Mouse (Mus musculus) liver, embryonic 12.5 days (tissue): ENCODE data around the gene Tarbp2. TPM values are rescaled to one million over a fixed set of nuclear protein-coding genes. Genes with fewer than 3 reads are reported as not detected.
A peak's percentile ranks its signal among the peaks of the same experiment; 100 is the strongest.

ENCODE experiments used
- ATAC-seq: fragments of 200-750 bp; cut with Nextera tagmentation; 2 replicates; pipeline ENCODE4 v1.8.0; 2017; ENCODE audit warnings: moderate number of reproducible peaks, mild to moderate bottlenecking, moderate library complexity
- H3K27ac ChIP-seq: fragments of 300-500 bp; sonication (generic); 2 replicates; pipeline ENCODE4 v1.5.1; 2016; ENCODE audit warnings: mild to moderate bottlenecking
- H3K27me3 ChIP-seq: fragments of 300-500 bp; sonication (generic); replicated peaks from 2 replicates; pipeline ENCODE4 v1.6.1; 2016; ENCODE audit warnings: mild to moderate bottlenecking, moderate library complexity
- H3K36me3 ChIP-seq: fragments of 300-500 bp; sonication (generic); 2 replicates; pipeline ENCODE4 v1.6.1; 2016; ENCODE audit warnings: mild to moderate bottlenecking, moderate library complexity
- H3K4me1 ChIP-seq: fragments of 300-500 bp; sonication (generic); 2 replicates; pipeline ENCODE4 v1.6.1; 2016
- H3K4me2 ChIP-seq: fragments of 300-500 bp; sonication (generic); 2 replicates; pipeline ENCODE4 v1.6.1; 2016; ENCODE audit warnings: mild to moderate bottlenecking, moderate library complexity
- H3K4me3 ChIP-seq: fragments of 300-500 bp; sonication (generic); 2 replicates; pipeline ENCODE4 v1.5.1; 2016; ENCODE audit warnings: mild to moderate bottlenecking, moderate library complexity
- H3K9ac ChIP-seq: fragments of 300-500 bp; sonication (generic); 2 replicates; pipeline ENCODE4 v1.6.1; 2016; ENCODE audit warnings: mild to moderate bottlenecking, moderate library complexity
- H3K9me3 ChIP-seq: fragments of 300-500 bp; sonication (generic); replicated peaks from 2 replicates; pipeline ENCODE4 v1.6.1; 2016; ENCODE audit warnings: mild to moderate bottlenecking, moderate library complexity
- WGBS: fragments of 180-500 bp; shearing (Covaris S2); methylation state at CpG from one replicate; pipeline ENCODE4 v1.1.7; 2016; ENCODE audit not compliant: insufficient replicate concordance; 5-methylcytosine and 5-hydroxymethylcytosine counted together
- polyA plus RNA-seq: library from polyadenylated mRNA; unstranded; fragments of >200 nt; fragmentation: Nextera tagmentation; extraction: Ambion mirVana; gene quantifications from 2 replicates; pipeline ENCODE4 v1.2.1, GENCODE M21; 2016

Tarbp2 gene
- polyA plus RNA-seq, 1 experiment from 2014 or later = 66.7 TPM

DNA sequence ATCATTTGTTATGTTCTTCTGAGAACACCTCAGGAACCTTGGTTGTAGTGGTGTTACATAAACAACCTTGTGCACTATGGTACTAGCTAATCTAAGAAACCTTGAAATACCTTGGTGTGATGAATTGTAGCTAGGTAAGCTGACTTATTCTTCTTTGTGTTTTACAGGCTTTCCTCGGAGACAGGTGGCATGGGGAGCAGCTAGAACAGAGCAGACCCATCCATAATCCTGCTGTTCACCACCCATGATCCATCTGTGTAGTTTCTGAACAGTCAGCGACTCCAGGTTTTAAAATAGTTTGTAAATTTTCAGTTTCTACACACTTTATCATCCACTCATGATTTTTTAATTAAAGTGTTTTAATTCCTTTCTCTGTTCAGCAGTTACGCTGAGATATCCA lies 19.7 kb upstream of the Tarbp2 start:
- no peaks in the 10 kb centered on the region for H3K4me1 ChIP-seq
- H3K4me3 ChIP-seq = no peak overlapping the region
- H3K27me3 ChIP-seq = no peaks in the 10 kb centered on the region
- H3K36me3 ChIP-seq = peaks cover 99% of the 10 kb centered on the region
- H3K4me2 ChIP-seq = no peak overlapping the region
- no peak overlapping the region for H3K27ac ChIP-seq
- WGBS = 90% methylated on average over 3 of the region's 3 CpGs
- no peak for ATAC-seq
- H3K9ac ChIP-seq = no peak overlapping the region
- H3K9me3 ChIP-seq = no peaks in the 10 kb centered on the region

DNA sequence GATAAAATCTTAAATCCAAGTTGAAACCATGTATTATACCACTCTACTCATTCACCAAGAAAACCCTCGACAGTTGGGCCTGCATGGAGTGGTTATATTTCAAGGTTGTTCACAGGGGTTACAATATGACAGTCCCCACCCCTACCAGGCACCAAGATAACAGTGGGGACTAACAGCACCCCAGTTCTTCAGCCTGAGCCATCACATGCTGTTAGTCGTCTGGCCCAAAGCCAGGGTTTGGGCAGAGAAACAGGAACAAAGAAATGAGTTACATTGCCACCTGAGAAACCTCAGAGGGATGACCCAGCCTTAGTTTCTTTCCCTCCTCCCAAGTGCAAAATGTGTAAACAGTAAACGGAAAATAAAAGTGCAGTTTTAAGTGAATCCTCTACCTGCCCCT lies 18.6 kb upstream of the Tarbp2 start:
- peaks cover 99% of the 10 kb centered on the region for H3K36me3 ChIP-seq
- ATAC-seq = no peak
- H3K27me3 ChIP-seq = no peaks in the 10 kb centered on the region
- no peaks in the 10 kb centered on the region for H3K9me3 ChIP-seq
- H3K4me2 ChIP-seq = no peak overlapping the region
- no peaks in the 10 kb centered on the region for H3K4me1 ChIP-seq
- no peak overlapping the region for H3K4me3 ChIP-seq
- no peak overlapping the region for H3K9ac ChIP-seq
- WGBS = 64% methylated on average over 3 of the region's 3 CpGs
- H3K27ac ChIP-seq = no peak overlapping the region

DNA sequence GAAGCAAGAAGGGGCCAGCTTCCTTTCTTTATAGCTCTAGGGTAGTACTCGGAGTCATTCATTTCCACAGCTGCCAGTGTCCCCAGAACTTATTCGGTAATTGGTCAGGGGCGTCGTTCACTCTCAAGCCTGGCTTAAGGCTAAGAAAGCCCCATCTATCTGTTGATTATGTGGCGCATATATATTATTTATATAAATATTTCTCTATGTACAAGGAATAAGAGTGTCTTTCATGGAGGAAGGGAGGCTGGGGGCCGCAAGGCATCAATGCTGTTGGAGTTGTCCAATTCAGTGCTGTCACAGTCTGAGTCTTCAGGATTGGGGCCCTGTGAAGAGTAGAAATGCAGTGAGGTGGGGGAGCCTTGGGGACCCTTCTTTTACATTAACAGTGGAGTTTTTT lies 18.1 kb upstream of the Tarbp2 start:
- H3K27me3 ChIP-seq = no peaks in the 10 kb centered on the region
- H3K9ac ChIP-seq = no peak overlapping the region
- 95% methylated on average over 6 of the region's 6 CpGs for WGBS
- no peak for ATAC-seq
- H3K36me3 ChIP-seq = peaks cover 99% of the 10 kb centered on the region
- no peak overlapping the region for H3K4me3 ChIP-seq
- H3K27ac ChIP-seq = no peak overlapping the region
- H3K4me2 ChIP-seq = no peak overlapping the region
- no peaks in the 10 kb centered on the region for H3K9me3 ChIP-seq
- no peaks in the 10 kb centered on the region for H3K4me1 ChIP-seq

- Histone ChIP-seq H3K27me3 (no peaks in the 10 kb centered on the region), H3K9ac (no peak overlapping the region), H3K27ac (no peak overlapping the region), H3K4me2 (no peak overlapping the region), H3K4me3 (no peak overlapping the region), H3K36me3 (peaks cover 94% of the 10 kb centered on the region), H3K9me3 (no peaks in the 10 kb centered on the region), H3K4me1 (no peaks in the 10 kb centered on the region)
- 82% methylated on average over 5 of the region's 5 CpGs for WGBS
- ATAC-seq = no peak
Observed at GRCm38 (mm10) chr15:102500479-102500878, 17.5 kb upstream of the Tarbp2 start.

- WGBS = 85% methylated on average over 19 of the region's 19 CpGs
- ATAC-seq = peak; percentile 22
- no peak overlapping the region for H3K4me2 ChIP-seq
- H3K27ac ChIP-seq = no peak overlapping the region
- no peaks in the 10 kb centered on the region for H3K27me3 ChIP-seq
- H3K4me1 ChIP-seq = peaks cover 6% of the 10 kb centered on the region
- H3K4me3 ChIP-seq = no peak overlapping the region
- no peak overlapping the region for H3K9ac ChIP-seq
- peaks cover 86% of the 10 kb centered on the region for H3K36me3 ChIP-seq
- H3K9me3 ChIP-seq = no peaks in the 10 kb centered on the region
Observed at GRCm38 (mm10) chr15:102501084-102501814, 16.7 kb upstream of the Tarbp2 start.

DNA sequence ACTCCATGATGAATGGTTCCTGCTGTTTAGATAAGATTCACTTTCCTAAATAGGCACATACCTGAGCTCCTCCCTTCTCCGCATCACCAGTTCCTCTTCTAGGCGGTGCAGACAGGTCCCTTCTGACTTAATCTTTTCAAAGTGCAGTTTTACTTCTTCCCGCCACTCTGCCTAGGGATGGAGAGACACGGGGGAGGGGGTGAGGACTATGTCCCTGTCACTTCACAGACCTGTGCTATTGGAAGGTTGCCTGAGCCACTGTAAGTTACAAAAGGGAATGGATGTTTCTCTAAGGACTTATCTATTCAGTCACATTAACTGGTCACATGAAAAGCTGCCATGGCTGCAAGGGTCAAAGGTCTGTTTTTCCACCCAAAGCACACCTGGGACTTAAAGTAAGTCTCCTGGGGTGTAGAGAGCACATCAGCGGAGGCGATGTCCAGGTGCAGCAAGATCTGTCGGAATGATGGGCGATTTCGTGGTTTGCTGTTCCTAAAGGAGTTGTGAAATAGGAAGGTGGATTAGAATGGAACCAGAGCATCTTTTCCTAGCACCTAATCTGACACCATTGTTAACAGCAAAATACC lies 15.6 kb upstream of the Tarbp2 start:
- H3K27ac ChIP-seq = no peak overlapping the region
- 80% methylated on average over 9 of the region's 9 CpGs for WGBS
- no peak overlapping the region for H3K9ac ChIP-seq
- H3K4me1 ChIP-seq = peaks cover 9% of the 10 kb centered on the region
- no peaks in the 10 kb centered on the region for H3K9me3 ChIP-seq
- peaks cover 75% of the 10 kb centered on the region for H3K36me3 ChIP-seq
- no peak overlapping the region for H3K4me3 ChIP-seq
- no peak for ATAC-seq
- no peak overlapping the region for H3K4me2 ChIP-seq
- no peaks in the 10 kb centered on the region for H3K27me3 ChIP-seq

DNA sequence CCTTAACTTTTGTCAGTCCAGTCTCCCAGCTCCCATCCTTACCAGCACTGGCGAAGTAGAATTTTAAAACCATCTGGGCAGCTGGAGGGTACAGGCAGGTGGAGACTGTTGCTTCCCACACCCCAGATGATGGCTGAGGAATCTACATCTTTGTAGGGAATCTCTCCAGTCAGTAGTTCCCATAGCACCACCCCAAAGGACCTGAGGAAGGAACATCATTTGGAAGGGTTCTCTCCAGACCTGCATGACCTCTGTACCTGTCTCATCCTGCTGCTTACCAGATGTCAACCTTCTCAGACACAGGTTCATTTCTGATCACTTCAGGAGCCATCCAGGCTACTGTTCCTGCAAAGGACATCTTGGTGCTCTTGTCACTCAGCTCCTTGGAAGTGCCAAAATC lies 14.5 kb upstream of the Tarbp2 start, which contains the start of gene Gm10337:
Gm10337 (plus strand) TSS at position 276 of the 400 bp plus-strand sequence.
- H3K4me3 ChIP-seq = no peak within 1 kb of the TSS
- 88% methylated on average over 1 of the region's 1 CpGs for WGBS
- no peaks in the 10 kb centered on the region for H3K9me3 ChIP-seq

GRCm38 (mm10) chr15:102503924-102504782 lies 13.8 kb upstream of the Tarbp2 start:
- 85% methylated on average over 9 of the region's 9 CpGs for WGBS
- Histone ChIP-seq H3K4me3 (no peak overlapping the region), H3K36me3 (peaks cover 58% of the 10 kb centered on the region), H3K9ac (no peak overlapping the region), H3K9me3 (no peaks in the 10 kb centered on the region), H3K27ac (no peak overlapping the region), H3K4me2 (no peak overlapping the region), H3K27me3 (no peaks in the 10 kb centered on the region), H3K4me1 (peaks cover 13% of the 10 kb centered on the region)
- ATAC-seq = no peak

More for the DNA sequence above, 14.5 kb upstream of the Tarbp2 start, which contains the start of gene Gm10337:
- ATAC-seq = no peak
- Histone ChIP-seq H3K27me3 (no peaks in the 10 kb centered on the region), H3K4me1 (peaks cover 9% of the 10 kb centered on the region), H3K27ac (no peak within 1 kb of the TSS), H3K9ac (no peak within 1 kb of the TSS), H3K36me3 (peaks cover 64% of the 10 kb centered on the region), H3K4me2 (no peak within 1 kb of the TSS)

GRCm38 (mm10) chr15:102505073-102505769 lies 12.8 kb upstream of the Tarbp2 start:
- Histone ChIP-seq H3K9me3 (no peaks in the 10 kb centered on the region), H3K4me1 (peaks cover 22% of the 10 kb centered on the region), H3K36me3 (peaks cover 47% of the 10 kb centered on the region), H3K4me2 (no peak overlapping the region), H3K9ac (no peak overlapping the region), H3K27ac (no peak overlapping the region), H3K4me3 (no peak overlapping the region), H3K27me3 (no peaks in the 10 kb centered on the region)
- 73% methylated on average over 12 of the region's 12 CpGs for WGBS
- ATAC-seq = no peak

GRCm38 (mm10) chr15:102505770-102506463 lies 12.1 kb upstream of the Tarbp2 start:
- Histone ChIP-seq H3K27ac (no peak overlapping the region), H3K9ac (no peak overlapping the region), H3K4me1 (peaks cover 29% of the 10 kb centered on the region), H3K36me3 (peaks cover 40% of the 10 kb centered on the region), H3K4me2 (no peak overlapping the region), H3K27me3 (no peaks in the 10 kb centered on the region), H3K4me3 (no peak overlapping the region), H3K9me3 (no peaks in the 10 kb centered on the region)
- 75% methylated on average over 9 of the region's 9 CpGs for WGBS
- no peak for ATAC-seq

DNA sequence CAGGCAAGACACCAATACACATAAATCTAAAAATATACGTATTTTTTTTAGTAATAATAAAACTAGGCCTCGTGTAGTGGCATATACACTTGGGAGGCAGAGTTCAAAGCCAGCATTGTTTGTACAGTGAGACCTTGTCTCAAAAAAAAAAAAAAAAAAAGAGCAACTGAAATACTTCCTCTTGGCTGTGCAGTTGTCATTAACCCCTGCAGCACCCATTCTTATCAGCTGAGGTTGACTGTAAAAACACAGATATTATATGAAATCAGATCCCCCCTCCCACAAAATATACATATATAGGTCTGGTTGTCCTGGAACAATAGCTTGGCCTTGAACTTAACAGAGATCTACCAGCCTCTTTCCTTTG lies 11.5 kb upstream of the Tarbp2 start:
- H3K36me3 ChIP-seq = peaks cover 35% of the 10 kb centered on the region
- H3K4me1 ChIP-seq = peaks cover 35% of the 10 kb centered on the region
- no peak overlapping the region for H3K27ac ChIP-seq
- no peak for ATAC-seq
- H3K9me3 ChIP-seq = no peaks in the 10 kb centered on the region
- 41% methylated on average over 2 of the region's 2 CpGs for WGBS
- no peak overlapping the region for H3K9ac ChIP-seq
- no peak overlapping the region for H3K4me2 ChIP-seq
- no peak overlapping the region for H3K4me3 ChIP-seq
- H3K27me3 ChIP-seq = peaks cover 3% of the 10 kb centered on the region; the same call in 1 of the 2 replicates
